Mouse (Mus musculus) hindbrain, postnatal 0 days (tissue): ENCODE measurements around the gene Brd4. TPM values are rescaled to one million over a fixed set of nuclear protein-coding genes. Genes with fewer than 3 reads are reported as not detected.

Experiments
- ATAC-seq: fragments of 200-750 bp; cut with Nextera tagmentation; 2 replicates; pipeline ENCODE4 v1.8.0; 2017; ENCODE audit warnings: mild to moderate bottlenecking, moderate TSS enrichment, moderate library complexity
- DNase-seq: peaks from one replicate; pipeline ENCODE4 v3.0.0-alpha.2; 2015; ENCODE audit warnings: low spot score
- H3K27ac ChIP-seq: fragments of 300-500 bp; sonication (generic); 2 replicates; pipeline ENCODE4 v1.5.1; 2014; ENCODE audit warnings: mild to moderate bottlenecking
- H3K27me3 ChIP-seq: fragments of 300-500 bp; sonication (generic); 2 replicates; pipeline ENCODE4 v1.6.1; 2014; ENCODE audit warnings: low read length, mixed read lengths; ENCODE audit not compliant: insufficient read depth
- H3K36me3 ChIP-seq: fragments of 300-500 bp; sonication (generic); 2 replicates; pipeline ENCODE4 v1.6.1; 2014; ENCODE audit warnings: low read length, mixed read lengths; ENCODE audit not compliant: insufficient read depth
- H3K4me1 ChIP-seq: fragments of 300-500 bp; sonication (generic); 2 replicates; pipeline ENCODE4 v1.6.1; 2014; ENCODE audit warnings: antibody characterized with exemption, low read length, mixed read lengths; ENCODE audit not compliant: insufficient read depth
- H3K4me2 ChIP-seq: fragments of 300-500 bp; sonication (generic); 2 replicates; pipeline ENCODE4 v1.6.1; 2014; ENCODE audit warnings: low read depth, mild to moderate bottlenecking, low read length, moderate library complexity, mixed read lengths
- H3K4me3 ChIP-seq: fragments of 300-500 bp; sonication (generic); 2 replicates; pipeline ENCODE4 v1.5.1; 2014; ENCODE audit warnings: low read length
- H3K9ac ChIP-seq: fragments of 300-500 bp; sonication (generic); replicated peaks from 2 replicates; pipeline ENCODE4 v1.6.1; 2014; ENCODE audit warnings: mild to moderate bottlenecking, low read length, moderate library complexity, mixed read lengths
- H3K9me3 ChIP-seq: fragments of 300-500 bp; sonication (generic); 2 replicates; pipeline ENCODE4 v1.6.1; 2016; ENCODE audit warnings: low read length, mixed read lengths
- CTCF ChIP-seq: IDR thresholded peaks from 2 replicates; pipeline ENCODE4 v1.5.1; 2016; ENCODE audit warnings: antibody characterized with exemption, control low read depth, low read depth
- WGBS: fragments of 180-500 bp; shearing (Covaris S2); extraction: QIAGEN DNeasy Blood & Tissue Kit; methylation state at CpG from one replicate; pipeline ENCODE4 v1.1.7; 2014; 5-methylcytosine and 5-hydroxymethylcytosine counted together
- polyA plus RNA-seq: library from polyadenylated mRNA; unstranded; fragments of >200 nt; fragmentation: Nextera tagmentation; extraction: Ambion mirVana; gene quantifications from 2 replicates; pipeline ENCODE4 v1.2.1, GENCODE M21; 2015
- total RNA-seq: library from RNA; depleted of rRNA; stranded (reverse); fragments of >200 nt; gene quantifications from 2 replicates; pipeline ENCODE4 v1.2.3, GENCODE M21; 2014

Brd4 gene
- total and polyA plus RNA-seq, 2 experiments from 2014 or later = 34.3 to 73.8 TPM

DNA sequence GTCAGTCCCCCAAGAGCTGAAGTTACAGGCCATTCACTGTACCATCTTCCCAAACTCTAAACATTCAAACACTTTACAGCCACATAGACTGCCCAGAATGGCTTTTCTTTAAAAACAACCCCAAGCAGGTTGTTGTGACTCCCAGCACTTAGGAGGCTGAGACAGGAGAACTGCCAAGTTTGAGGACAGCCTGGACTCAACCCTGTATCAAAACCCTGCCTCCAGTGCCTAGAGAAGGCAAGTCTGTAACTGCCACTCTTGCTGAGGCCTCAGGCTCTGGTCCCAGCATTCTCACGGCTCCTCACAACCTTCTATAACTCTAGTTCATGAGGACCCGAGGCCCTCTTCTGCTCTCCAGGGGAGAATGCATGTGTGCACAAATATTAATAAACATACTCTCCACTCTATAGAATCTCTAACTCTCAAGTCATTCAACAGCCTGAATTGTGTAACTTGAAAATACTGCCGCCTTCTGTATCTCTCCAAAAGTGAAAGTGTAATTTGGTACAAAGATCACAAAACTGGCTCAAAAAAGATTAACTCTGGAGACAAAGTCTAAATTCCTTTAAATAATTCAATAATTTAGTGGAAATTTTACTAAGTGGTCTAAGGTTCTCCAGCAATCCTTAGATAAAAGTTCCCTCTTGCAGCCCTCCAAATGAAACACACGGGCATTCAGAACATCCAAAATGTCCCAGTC, 2.8 kb downstream of the Brd4 start:
- Histone ChIP-seq H3K9ac (no peak overlapping the region), H3K27ac (no peak overlapping the region), H3K4me3 (no peak overlapping the region), H3K27me3 (no peaks in the 10 kb centered on the region), H3K4me2 (peak overlapping the region; percentile 76; the same call in 1 of the 2 replicates), H3K36me3 (no peaks in the 10 kb centered on the region), H3K4me1 (peaks cover 2% of the 10 kb centered on the region; the same call in 1 of the 2 replicates), H3K9me3 (no peaks in the 10 kb centered on the region)
- WGBS = 69% methylated on average over 4 of the region's 4 CpGs
- ATAC-seq (no peak), DNase-seq (no peak)
- no peak for TF ChIP-seq CTCF

- no peaks in the 10 kb centered on the region for H3K27me3 ChIP-seq
- no peak overlapping the region for H3K4me3 ChIP-seq
- DNase-seq (no peak), ATAC-seq (no peak)
- H3K27ac ChIP-seq = no peak overlapping the region
- H3K9me3 ChIP-seq = no peaks in the 10 kb centered on the region
- H3K4me1 ChIP-seq = peaks cover 2% of the 10 kb centered on the region; the same call in 1 of the 2 replicates
- no peak overlapping the region for H3K4me2 ChIP-seq
- no peak overlapping the region for H3K9ac ChIP-seq
- H3K36me3 ChIP-seq = no peaks in the 10 kb centered on the region
- no peak for TF ChIP-seq CTCF
- whole genome bisulfite sequencing = 98% methylated on average over 2 of the region's 2 CpGs
These were observed 3.4 kb downstream of the Brd4 start for GRCm38 (mm10) chr17:32281126-32281525.

DNA sequence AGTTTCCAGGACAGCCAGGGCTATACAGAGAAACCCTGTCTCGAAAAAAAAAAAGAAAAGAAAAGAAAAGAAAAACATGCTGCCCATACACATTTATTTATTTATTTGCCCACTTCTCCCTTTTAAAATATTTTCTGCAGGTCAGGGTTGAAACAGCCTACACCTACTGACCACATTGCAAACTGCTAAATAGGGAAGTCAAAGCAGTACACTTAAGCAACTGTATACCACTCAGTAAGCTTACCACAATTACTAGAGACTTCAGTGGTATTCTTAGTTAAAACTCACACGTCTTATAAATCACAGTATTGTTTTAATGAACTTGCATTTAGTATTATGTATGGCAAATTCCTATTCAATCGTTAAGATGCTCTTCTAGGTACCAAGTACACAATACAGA, 3.9 kb downstream of the Brd4 start:
- Histone ChIP-seq H3K4me3 (no peak overlapping the region), H3K27ac (no peak overlapping the region), H3K27me3 (no peaks in the 10 kb centered on the region), H3K36me3 (no peaks in the 10 kb centered on the region), H3K4me1 (peaks cover 2% of the 10 kb centered on the region; the same call in 1 of the 2 replicates), H3K9me3 (no peaks in the 10 kb centered on the region), H3K9ac (no peak overlapping the region), H3K4me2 (no peak overlapping the region)
- WGBS = 91% methylated on average over 3 of the region's 3 CpGs
- ATAC-seq (no peak), DNase-seq (no peak)
- TF ChIP-seq CTCF = no peak

GRCm38 (mm10) chr17:32277201-32277600, 7.3 kb downstream of the Brd4 start:
- Histone ChIP-seq H3K36me3 (no peaks in the 10 kb centered on the region), H3K9me3 (no peaks in the 10 kb centered on the region), H3K9ac (no peak overlapping the region), H3K27ac (no peak overlapping the region), H3K4me2 (no peak overlapping the region), H3K4me3 (no peak overlapping the region), H3K27me3 (no peaks in the 10 kb centered on the region), H3K4me1 (0 out of 2 replicates have a peak, but pooled peaks cover 2% of the 10 kb centered on the region)
- ATAC-seq (no peak), DNase-seq (no peak)
- TF ChIP-seq CTCF = no peak
- WGBS = 86% methylated on average over 1 of the region's 1 CpGs

GRCm38 (mm10) chr17:32275568-32275967, 9.0 kb downstream of the Brd4 start:
- no peak for TF ChIP-seq CTCF
- 87% methylated on average over 3 of the region's 3 CpGs for WGBS

DNA sequence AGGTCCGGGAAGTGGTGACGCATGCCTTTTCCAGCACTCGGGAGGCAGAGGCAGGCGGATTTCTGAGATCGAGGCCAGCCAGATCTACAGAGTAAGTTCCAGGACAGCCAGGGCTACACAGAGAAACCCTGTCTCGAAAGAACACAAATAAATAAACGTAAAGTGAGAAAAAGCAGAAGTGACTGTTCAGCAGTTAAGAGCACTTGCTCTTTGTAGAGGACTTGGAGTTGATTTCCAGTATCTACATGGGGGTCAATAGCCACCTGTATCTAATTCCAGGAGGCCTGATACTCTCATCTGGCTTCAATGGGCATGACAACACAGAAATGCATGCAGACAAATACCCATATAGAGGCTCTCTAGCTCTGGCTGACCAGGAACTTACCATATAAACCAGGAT, 15.4 kb downstream of the Brd4 start:
- peaks cover 5% of the 10 kb centered on the region; the same call in 1 of the 2 replicates for H3K4me1 ChIP-seq
- WGBS = 90% methylated on average over 7 of the region's 7 CpGs
- no peak overlapping the region for H3K4me2 ChIP-seq
- H3K27me3 ChIP-seq = no peaks in the 10 kb centered on the region
- no peak overlapping the region for H3K9ac ChIP-seq
- no peak for ATAC-seq
- no peak for DNase-seq
- no peak overlapping the region for H3K27ac ChIP-seq
- no peaks in the 10 kb centered on the region for H3K9me3 ChIP-seq
- no peak overlapping the region for H3K4me3 ChIP-seq
- H3K36me3 ChIP-seq = no peaks in the 10 kb centered on the region
- no peak for TF ChIP-seq CTCF

More at GRCm38 (mm10) chr17:32275568-32275967, 9.0 kb downstream of the Brd4 start:
- Histone ChIP-seq H3K4me2 (no peak overlapping the region), H3K9ac (no peak overlapping the region), H3K36me3 (no peaks in the 10 kb centered on the region), H3K27ac (no peak overlapping the region), H3K4me1 (no peaks in the 10 kb centered on the region), H3K9me3 (no peaks in the 10 kb centered on the region), H3K27me3 (no peaks in the 10 kb centered on the region), H3K4me3 (no peak overlapping the region)
- ATAC-seq (no peak), DNase-seq (no peak)

- WGBS = 39% methylated on average over 3 of the region's 3 CpGs
- no peak for ATAC-seq
- Histone ChIP-seq H3K36me3 (no peaks in the 10 kb centered on the region), H3K9ac (no peak overlapping the region), H3K4me2 (no peak overlapping the region), H3K4me1 (peaks cover 5% of the 10 kb centered on the region; the same call in 1 of the 2 replicates), H3K27me3 (no peaks in the 10 kb centered on the region), H3K9me3 (no peaks in the 10 kb centered on the region), H3K27ac (peak overlapping the region; percentile 45; the same call in 1 of the 2 replicates), H3K4me3 (no peak overlapping the region)
- TF ChIP-seq CTCF = no peak
- DNase-seq = peak; percentile 59
These were observed 16.0 kb downstream of the Brd4 start for GRCm38 (mm10) chr17:32268540-32268960.
